Mouse (Mus musculus): ENCODE results near the gene Elovl7.
A peak's percentile ranks its signal among the peaks of the same experiment; 100 is the strongest.

The Elovl7 gene

DNA sequence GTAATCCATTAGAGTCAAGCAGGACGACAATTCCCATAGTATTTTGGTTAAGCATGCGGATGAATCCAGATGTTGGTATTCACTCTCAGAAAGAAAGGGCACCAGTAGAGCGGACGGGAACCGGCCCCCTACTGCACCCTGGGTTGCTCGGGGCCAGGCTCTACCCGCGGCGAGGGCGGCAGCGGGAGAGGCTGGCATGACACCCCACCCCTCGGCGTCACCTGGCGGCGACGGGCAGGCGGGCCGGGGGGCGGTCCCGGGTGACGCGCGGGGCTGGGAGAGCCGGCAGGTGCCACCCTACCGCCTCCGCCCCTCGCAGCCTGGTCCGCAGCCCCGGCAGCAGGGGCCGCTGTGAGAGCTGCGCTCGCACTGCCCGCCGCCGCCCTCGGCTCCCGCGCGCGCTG lies at the start of gene Elovl7:
Gene Elovl7, plus strand, starts transcription at position 324 of the 404 bp plus-strand sequence.
- DNase-seq (ENCODE audit: low read depth), result peak; percentile 86

- DNase-seq (ENCODE audit: low read depth), result no peak
Measured at GRCm38 (mm10) chr13:108164621-108165020, 49.6 kb upstream of the Elovl7 start.

- peak; percentile 18 for DNase-seq (ENCODE audit: low read depth)
Measured at GRCm38 (mm10) chr13:108170002-108170401, 44.2 kb upstream of the Elovl7 start.

DNA sequence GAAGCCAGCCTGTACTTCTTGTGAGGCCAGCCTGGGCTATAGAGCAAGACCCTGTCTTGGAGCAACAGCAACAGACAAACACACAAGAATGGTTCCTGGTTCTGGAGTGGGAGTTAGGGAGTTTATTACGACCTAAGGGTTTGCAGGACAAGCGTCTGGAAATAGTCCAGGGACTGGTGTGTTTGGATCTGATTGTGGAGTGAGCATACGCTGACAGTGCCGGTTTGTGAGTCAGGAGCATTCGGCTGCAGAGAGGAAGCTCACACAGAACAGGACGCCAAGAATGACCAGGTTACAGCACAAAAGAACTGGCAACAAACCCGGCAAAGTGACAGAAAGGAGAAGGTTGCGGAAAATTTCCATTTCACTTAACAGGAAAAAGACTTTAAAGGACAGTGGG lies 43.7 kb upstream of the Elovl7 start:
- no peak for DNase-seq (ENCODE audit: low read depth)

GRCm38 (mm10) chr13:108179618-108180017 lies 34.6 kb upstream of the Elovl7 start:
- DNase-seq (ENCODE audit: low read depth), result no peak

DNA sequence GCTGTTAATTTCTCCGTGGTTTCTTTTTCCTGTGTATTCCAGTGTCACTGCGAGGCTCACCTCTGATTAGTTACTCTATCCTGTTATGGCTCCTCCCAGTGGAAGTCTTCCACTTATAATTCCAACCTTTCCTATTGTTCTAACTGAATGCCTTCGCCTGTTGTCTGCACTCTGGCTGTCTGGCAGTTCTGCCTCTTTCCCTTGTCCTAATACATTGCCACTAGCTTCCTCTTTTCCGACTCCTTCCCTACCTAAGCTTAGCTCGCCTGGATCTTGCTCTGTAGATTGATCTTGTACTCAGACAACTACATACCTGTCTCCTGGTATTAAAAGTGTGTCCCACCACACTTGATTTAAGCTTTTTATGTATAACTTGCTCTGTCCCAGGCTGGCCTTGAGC lies 33.4 kb upstream of the Elovl7 start:
- no peak for DNase-seq (ENCODE audit: low read depth)

GRCm38 (mm10) chr13:108184743-108185255 lies 29.4 kb upstream of the Elovl7 start:
- DNase-seq (ENCODE audit: low read depth), result no peak

GRCm38 (mm10) chr13:108185530-108185929 lies 28.7 kb upstream of the Elovl7 start:
- DNase-seq (ENCODE audit: low read depth), result no peak

DNA sequence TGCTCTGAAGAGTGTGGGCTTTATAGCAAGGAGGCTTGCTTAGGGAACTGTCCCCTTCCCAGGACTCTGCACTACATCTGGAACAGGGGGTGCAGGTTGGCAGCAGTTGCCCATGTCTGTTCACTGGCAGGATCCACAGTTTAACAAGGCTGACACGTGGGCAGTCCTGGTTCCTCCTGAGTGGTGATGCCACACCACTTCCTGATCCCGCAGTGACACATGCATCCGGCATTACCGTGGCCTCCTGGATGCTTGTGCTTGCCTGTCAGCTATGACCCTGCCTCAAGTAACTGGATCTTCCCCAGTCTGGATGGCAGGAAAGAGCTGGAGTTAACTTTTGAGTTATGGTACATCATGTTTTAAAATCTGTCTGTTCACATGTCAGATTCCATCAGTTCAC lies 26.2 kb upstream of the Elovl7 start:
- no peak for DNase-seq (ENCODE audit: low read depth)

- peak; percentile 70 for DNase-seq (ENCODE audit: low read depth)
Measured at GRCm38 (mm10) chr13:108191074-108191720, 23.0 kb upstream of the Elovl7 start.

GRCm38 (mm10) chr13:108195474-108195873 lies 18.7 kb upstream of the Elovl7 start:
- no peak for DNase-seq (ENCODE audit: low read depth)

GRCm38 (mm10) chr13:108204857-108205256 lies 9.3 kb upstream of the Elovl7 start:
- DNase-seq (ENCODE audit: low read depth), result no peak

DNA sequence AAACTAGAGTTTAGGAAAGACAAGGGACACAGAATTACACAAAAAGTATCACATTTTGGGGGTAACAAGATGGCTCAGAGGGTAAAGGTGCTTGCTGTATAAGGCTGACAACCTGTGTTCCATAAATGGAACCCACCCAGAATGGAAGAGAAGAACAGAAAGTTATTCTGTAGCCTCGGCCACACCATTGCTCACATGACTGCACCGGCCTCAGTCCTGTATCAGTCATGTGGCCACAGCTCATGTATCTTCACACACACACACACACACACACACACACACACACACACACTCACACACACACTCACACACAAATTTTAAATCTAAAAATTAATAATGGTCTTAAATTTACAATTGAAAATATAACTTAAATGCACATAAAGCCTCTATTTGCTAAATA lies 6.8 kb upstream of the Elovl7 start:
- DNase-seq (ENCODE audit: low read depth), result no peak

DNA sequence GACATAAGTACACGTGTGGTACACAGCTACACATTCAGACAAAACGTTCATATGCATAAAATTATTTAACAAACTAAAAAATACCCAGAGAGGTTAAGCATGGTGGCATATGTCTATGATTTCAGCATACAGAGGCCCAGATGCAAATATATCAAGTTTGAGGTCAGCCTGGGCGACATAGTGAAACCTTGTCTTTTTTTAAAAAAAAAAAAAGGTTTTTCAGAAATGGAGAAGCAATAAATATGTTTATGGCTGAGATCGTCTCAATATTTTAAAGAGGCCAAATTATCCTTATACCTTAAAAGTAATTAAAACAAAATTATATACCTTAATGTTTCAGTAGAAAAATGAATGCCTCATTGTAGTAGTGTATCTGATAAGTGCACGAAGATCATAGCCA lies 6.1 kb upstream of the Elovl7 start:
- no peak for DNase-seq (ENCODE audit: low read depth)

- DNase-seq (ENCODE audit: low read depth), result no peak
Measured at GRCm38 (mm10) chr13:108210960-108211359, 3.2 kb upstream of the Elovl7 start.

GRCm38 (mm10) chr13:108212397-108213018 lies 1.7 kb upstream of the Elovl7 start:
- peak; percentile 12 for DNase-seq (ENCODE audit: low read depth)

DNA sequence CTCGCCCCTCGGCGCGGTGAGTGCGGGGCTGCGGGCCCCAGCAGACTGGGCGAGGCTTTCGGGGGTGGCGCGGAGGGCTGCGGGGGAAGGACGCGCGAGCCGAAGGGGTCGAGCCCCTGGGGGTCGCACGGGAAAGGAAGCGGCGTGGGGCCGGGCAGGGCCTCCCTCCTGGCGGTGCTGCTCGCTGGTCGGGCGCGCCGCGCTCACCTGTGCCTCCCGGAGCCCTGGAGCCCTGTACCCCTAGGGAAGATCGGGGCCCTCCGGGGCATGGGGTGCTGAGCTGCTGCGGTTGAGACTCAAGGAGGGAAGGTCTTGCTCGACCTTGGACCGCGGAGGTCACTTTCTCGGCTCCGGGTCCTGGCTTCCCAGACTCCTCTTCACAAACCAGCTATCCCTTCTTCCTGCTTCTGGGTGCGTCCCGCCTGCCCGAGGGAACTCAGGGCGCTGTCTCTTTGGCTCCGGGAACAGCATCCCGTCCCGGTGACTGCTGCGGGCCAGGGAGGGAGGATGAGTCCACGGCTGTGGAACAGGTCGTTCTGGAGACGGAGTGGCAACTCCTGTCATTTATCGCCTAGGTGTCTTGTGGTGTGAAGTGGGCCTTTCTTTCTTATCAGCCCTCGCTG lies 392 bp downstream of the Elovl7 start:
- DNase-seq (ENCODE audit: low read depth), result peak; percentile 47

DNA sequence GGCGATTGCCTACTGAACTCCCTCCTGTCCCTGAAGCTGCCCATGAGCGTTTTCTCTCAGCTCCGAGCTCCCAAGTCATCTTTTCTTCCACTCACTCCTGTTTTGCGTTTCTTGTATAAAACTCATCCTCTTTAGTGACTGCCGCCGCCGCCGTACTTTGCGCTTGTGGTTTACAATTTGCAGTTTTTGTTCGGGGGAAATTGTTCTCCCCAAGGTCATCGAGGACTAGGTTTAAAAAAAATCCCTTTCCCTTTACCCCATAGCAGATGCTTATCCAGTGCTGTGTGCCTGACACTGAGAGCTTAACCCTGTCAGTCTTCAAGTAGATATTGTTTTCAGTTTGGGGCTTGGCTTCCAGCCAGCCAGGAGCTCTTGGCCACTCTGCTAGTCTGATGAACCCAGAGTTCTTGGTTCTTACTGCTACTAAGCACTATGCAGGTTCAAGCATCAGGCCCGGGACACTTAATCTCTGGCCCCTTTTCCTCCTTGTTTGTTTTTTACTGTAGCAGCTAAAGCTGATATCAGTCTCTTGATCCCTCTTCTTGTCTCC lies 1.1 kb downstream of the Elovl7 start:
- peak; percentile 42 for DNase-seq (ENCODE audit: low read depth)

GRCm38 (mm10) chr13:108219773-108220172 lies 5.6 kb downstream of the Elovl7 start:
- no peak for DNase-seq (ENCODE audit: low read depth)

GRCm38 (mm10) chr13:108229191-108229590 lies 15.0 kb downstream of the Elovl7 start:
- no peak for DNase-seq (ENCODE audit: low read depth)

DNA sequence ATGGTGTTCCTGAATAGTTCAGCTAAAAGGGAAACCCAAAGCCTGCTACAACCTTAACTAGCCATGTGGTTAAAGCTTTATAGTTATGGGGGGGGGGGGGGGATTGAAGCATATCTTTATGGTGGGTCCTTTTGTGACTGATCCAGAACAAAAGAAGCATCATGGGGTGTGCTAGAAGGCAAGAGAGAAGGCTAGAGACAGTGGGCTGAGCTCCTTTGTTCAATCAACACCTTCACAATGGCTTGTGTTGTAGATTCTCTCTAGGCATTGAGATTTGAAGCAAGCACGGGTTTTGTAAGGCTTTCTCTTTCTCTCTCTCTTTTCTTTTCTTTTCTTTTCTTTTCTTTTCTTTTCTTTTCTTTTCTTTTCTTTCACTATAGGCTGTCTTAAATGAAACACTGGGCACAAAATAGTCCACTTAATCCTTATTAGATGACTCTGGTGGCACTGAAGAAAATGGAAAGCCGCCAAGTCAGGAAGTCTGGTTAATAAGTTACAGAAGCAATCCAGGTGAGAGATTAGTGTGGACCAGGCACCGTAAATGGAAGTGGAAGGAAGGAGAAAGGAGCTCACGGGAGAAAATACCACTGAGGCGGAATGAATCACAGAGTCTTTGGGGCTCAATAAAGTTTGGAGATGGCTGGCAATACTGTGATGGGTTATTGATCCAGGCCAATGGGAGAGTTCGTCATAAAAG lies 15.6 kb downstream of the Elovl7 start:
- no peak for DNase-seq (ENCODE audit: low read depth)

GRCm38 (mm10) chr13:108240012-108240411 lies 25.8 kb downstream of the Elovl7 start:
- no peak for DNase-seq (ENCODE audit: low read depth)

All from induced T-regulatory cell, adult 2 months (primary cell).